Mouse (Mus musculus) stomach, postnatal 0 days (tissue): ENCODE data around the gene Usp3.

Experiments used
- CTCF ChIP-seq: IDR thresholded peaks from 2 replicates; pipeline ENCODE4 v1.5.1; 2016; ENCODE audit warnings: antibody characterized with exemption, low read depth, mild to moderate bottlenecking, moderate library complexity
- EP300 ChIP-seq: optimal IDR thresholded peaks from 2 replicates; pipeline ENCODE3; 2016; ENCODE audit warnings: antibody characterized with exemption

GRCm38 (mm10) chr9:66492361-66492760 is 100.6 kb downstream of the Usp3 start:
- TF ChIP-seq CTCF (no peak), EP300 (no peak)
